Mouse (Mus musculus) testis, adult 2 months (tissue): Measurements from ENCODE around the gene Ncf4. TPM values are rescaled to one million over a fixed set of nuclear protein-coding genes. Genes with fewer than 3 reads are reported as not detected.
A peak's percentile ranks its signal among the peaks of the same experiment; 100 is the strongest.
"Not testable (repeated sequence)": the region's sequence is repeated elsewhere in the genome, so short reads cannot be mapped to it uniquely, and the experiment has no call there.

Experiments
- H3K27ac ChIP-seq: fragments of 200-500 bp; 2 replicates; pipeline ENCODE4 v1.5.1; 2012; ENCODE audit warnings: low read depth, low read length; ENCODE audit not compliant: control insufficient read depth, insufficient read depth
- H3K27me3 ChIP-seq: fragments of 200-500 bp; 2 replicates; pipeline ENCODE4 v1.6.1; 2012; ENCODE audit warnings: mild to moderate bottlenecking, low read length, moderate library complexity; ENCODE audit not compliant: control insufficient read depth, insufficient read depth
- H3K36me3 ChIP-seq: fragments of 200-500 bp; 2 replicates; pipeline ENCODE4 v1.6.1; 2012; ENCODE audit warnings: mild to moderate bottlenecking, low read length; ENCODE audit not compliant: control insufficient read depth, insufficient read depth
- H3K4me1 ChIP-seq: fragments of 200-500 bp; 2 replicates; pipeline ENCODE4 v1.6.1; 2012; ENCODE audit warnings: low read length; ENCODE audit not compliant: control insufficient read depth, insufficient read depth
- H3K4me3 ChIP-seq: fragments of 200-500 bp; 2 replicates; pipeline ENCODE4 v1.5.1; 2012; ENCODE audit warnings: low read depth, mild to moderate bottlenecking, low read length, moderate library complexity, mixed read lengths; ENCODE audit not compliant: control insufficient read depth
- CTCF ChIP-seq: fragments of 200-500 bp; IDR thresholded peaks from 2 replicates; pipeline ENCODE4 v1.5.1; 2012; ENCODE audit warnings: low read depth, mild to moderate bottlenecking, inconsistent platforms, low read length, moderate library complexity; ENCODE audit not compliant: control insufficient read depth, insufficient read depth, insufficient replicate concordance
- POLR2A ChIP-seq: fragments of 200-500 bp; IDR thresholded peaks from 2 replicates; pipeline ENCODE4 v1.6.1; 2012; ENCODE audit warnings: low read depth, mild to moderate bottlenecking, inconsistent platforms, low read length, moderate library complexity; ENCODE audit not compliant: control insufficient read depth
- polyA plus RNA-seq: library from polyadenylated mRNA; depleted of rRNA; stranded (reverse); fragments of >200 nt; gene quantifications from 2 replicates; pipeline ENCODE4 v1.2.3, GENCODE M21; 2012

Gene Ncf4
- polyA plus RNA-seq, 1 experiment, result 0.68 TPM

GRCm38 (mm10) chr15:78241335-78241734 is 3.3 kb upstream of the Ncf4 start:
- no peaks in the 10 kb centered on the region; the same call in 1 of the 2 replicates for H3K4me1 ChIP-seq
- H3K27ac ChIP-seq, result no peak overlapping the region
- no peaks in the 10 kb centered on the region for H3K27me3 ChIP-seq
- TF ChIP-seq CTCF, result no peak
- TF ChIP-seq POLR2A, result no peak
- no peaks in the 10 kb centered on the region for H3K36me3 ChIP-seq
- no peak overlapping the region for H3K4me3 ChIP-seq

GRCm38 (mm10) chr15:78243061-78243460 is 1.5 kb upstream of the Ncf4 start:
- TF ChIP-seq POLR2A (no peak), CTCF (no peak)
- Histone ChIP-seq H3K4me1 (peaks cover 8% of the 10 kb centered on the region), H3K36me3 (no peaks in the 10 kb centered on the region), H3K4me3 (no peak overlapping the region), H3K27me3 (no peaks in the 10 kb centered on the region), H3K27ac (no peak overlapping the region)

GRCm38 (mm10) chr15:78243774-78244173 is 827 bp upstream of the Ncf4 start:
- TF ChIP-seq POLR2A (no peak), CTCF (no peak)
- no peak overlapping the region for H3K4me3 ChIP-seq
- no peaks in the 10 kb centered on the region for H3K36me3 ChIP-seq
- H3K27me3 ChIP-seq, result no peaks in the 10 kb centered on the region
- H3K27ac ChIP-seq, result no peak overlapping the region
- H3K4me1 ChIP-seq, result peaks cover 8% of the 10 kb centered on the region

GRCm38 (mm10) chr15:78246143-78247116 is 1.8 kb downstream of the Ncf4 start:
- Histone ChIP-seq H3K27ac (no peak overlapping the region), H3K4me3 (no peak overlapping the region), H3K27me3 (no peaks in the 10 kb centered on the region), H3K36me3 (no peaks in the 10 kb centered on the region), H3K4me1 (peaks cover 8% of the 10 kb centered on the region)
- TF ChIP-seq CTCF (no peak), POLR2A (no peak)

- H3K27me3 ChIP-seq, result no peaks in the 10 kb centered on the region
- no peak overlapping the region for H3K27ac ChIP-seq
- no peak overlapping the region for H3K4me3 ChIP-seq
- no peak for TF ChIP-seq POLR2A
- TF ChIP-seq CTCF, result no peak
- peaks cover 8% of the 10 kb centered on the region for H3K4me1 ChIP-seq
- no peaks in the 10 kb centered on the region for H3K36me3 ChIP-seq
Observed at GRCm38 (mm10) chr15:78247659-78248058, 3.1 kb downstream of the Ncf4 start.

GRCm38 (mm10) chr15:78248410-78248809 is 3.8 kb downstream of the Ncf4 start:
- no peaks in the 10 kb centered on the region for H3K27me3 ChIP-seq
- H3K4me1 ChIP-seq, result peaks cover 8% of the 10 kb centered on the region
- no peaks in the 10 kb centered on the region for H3K36me3 ChIP-seq
- no peak overlapping the region for H3K4me3 ChIP-seq
- no peak for TF ChIP-seq CTCF
- no peak for TF ChIP-seq POLR2A
- no peak overlapping the region for H3K27ac ChIP-seq

GRCm38 (mm10) chr15:78254751-78255150 is 10.2 kb downstream of the Ncf4 start:
- Histone ChIP-seq H3K4me3 (no peak overlapping the region), H3K27me3 (no peaks in the 10 kb centered on the region), H3K36me3 (no peaks in the 10 kb centered on the region), H3K4me1 (peaks cover 2% of the 10 kb centered on the region), H3K27ac (no peak overlapping the region)
- no peak for TF ChIP-seq POLR2A
- TF ChIP-seq CTCF, result peak; percentile 41; the same call in 1 of the 2 replicates

- not testable (repeated sequence) for H3K4me1 ChIP-seq, H3K4me3 ChIP-seq, H3K27ac ChIP-seq, H3K27me3 ChIP-seq, H3K36me3 ChIP-seq
Observed at GRCm38 (mm10) chr15:78256602-78257259, 12.1 kb downstream of the Ncf4 start.
